Mouse (Mus musculus): ENCODE results near the gene Bbox1.

Bbox1 gene

DNA sequence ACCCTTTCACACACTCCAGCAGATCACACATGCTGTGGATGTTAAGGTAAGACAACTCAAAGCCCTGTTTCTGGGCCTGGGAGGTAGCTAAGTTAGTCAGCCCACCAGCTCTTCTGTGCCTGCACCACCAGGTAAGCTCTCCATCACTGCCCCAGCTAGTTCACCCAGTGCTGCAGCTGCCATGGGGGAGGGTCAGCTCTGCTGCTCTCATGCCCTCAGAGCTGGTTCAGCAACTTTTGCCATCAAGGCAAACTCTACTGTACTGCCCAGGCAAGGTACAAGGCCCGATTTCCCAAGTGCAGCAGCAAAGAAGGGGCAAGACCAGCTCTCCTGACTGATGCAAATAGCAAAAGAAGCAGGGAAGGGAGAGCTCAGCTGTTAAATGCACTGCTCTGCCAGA, 93.9 kb downstream of the Bbox1 start:
- H3K36me3 ChIP-seq (ENCODE audit: control insufficient read depth, insufficient read depth, low read length, poor library complexity, severe bottlenecking), result no peaks in the 10 kb centered on the region
- no peak for DNase-seq (ENCODE audit: low read depth, low spot score)

DNA sequence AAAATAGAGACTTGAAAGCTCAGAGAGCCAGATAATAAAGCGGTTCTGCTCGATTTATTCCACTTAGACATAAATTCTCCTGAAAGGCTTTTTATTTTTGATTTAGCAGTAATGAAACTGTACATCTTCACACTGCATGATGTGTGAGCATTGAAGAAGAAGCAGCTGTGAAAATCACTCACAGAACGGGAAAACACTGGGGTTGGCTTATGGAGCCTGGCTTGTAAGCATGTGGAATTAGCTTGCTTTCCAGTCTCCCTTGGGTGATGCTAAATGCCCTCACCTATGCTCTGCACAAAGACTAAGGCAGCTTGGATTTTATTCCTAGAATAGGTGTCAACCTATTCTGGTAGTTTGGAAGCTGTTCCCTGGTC, 98.7 kb downstream of the Bbox1 start:
- no peaks in the 10 kb centered on the region for H3K27me3 ChIP-seq (ENCODE audit: control insufficient read depth, insufficient read depth, low read length, poor library complexity, severe bottlenecking)
- no peaks in the 10 kb centered on the region for H3K36me3 ChIP-seq (ENCODE audit: control insufficient read depth, insufficient read depth, low read length, poor library complexity, severe bottlenecking)
- no peak for DNase-seq (ENCODE audit: low read depth, low spot score)

More for the DNA sequence above, 93.9 kb downstream of the Bbox1 start:
- H3K27me3 ChIP-seq (ENCODE audit: control insufficient read depth, insufficient read depth, low read length, poor library complexity, severe bottlenecking), result no peaks in the 10 kb centered on the region

DNA sequence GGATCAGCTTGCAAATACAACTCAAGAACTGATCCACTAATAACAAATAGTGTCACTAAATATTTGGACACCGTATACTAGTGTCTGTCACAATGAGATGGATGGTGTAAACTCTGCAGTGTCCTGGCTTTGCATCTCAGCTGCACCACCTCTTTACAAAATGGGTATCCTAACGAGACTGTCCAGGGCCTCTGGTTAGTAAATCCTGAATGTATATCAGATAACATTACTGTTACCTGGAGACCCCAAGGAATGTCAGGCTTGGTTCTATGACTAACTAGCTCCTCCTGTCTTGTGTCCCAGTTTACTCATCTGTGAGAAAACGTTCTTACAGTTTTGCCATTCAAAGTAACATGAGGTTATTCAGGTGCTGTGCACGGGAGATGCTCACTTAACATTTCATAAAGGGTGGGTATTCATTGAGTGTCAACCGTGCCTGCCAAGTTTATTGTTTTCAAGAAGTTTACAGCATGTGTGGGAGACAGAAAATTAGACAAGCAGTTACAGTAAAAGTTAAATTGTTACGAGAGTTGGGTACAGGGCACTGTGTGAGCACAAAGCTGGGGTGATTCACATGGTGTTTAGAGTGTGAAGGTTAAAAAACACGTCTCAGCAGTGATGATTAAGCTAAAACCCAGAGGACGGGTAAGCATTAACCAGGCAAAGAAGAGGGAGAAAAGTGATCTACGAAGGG, 99.2 kb downstream of the Bbox1 start:
- H3K36me3 ChIP-seq (ENCODE audit: control insufficient read depth, insufficient read depth, low read length, poor library complexity, severe bottlenecking), result no peaks in the 10 kb centered on the region
- H3K27me3 ChIP-seq (ENCODE audit: control insufficient read depth, insufficient read depth, low read length, poor library complexity, severe bottlenecking), result no peaks in the 10 kb centered on the region
- no peak for DNase-seq (ENCODE audit: low read depth, low spot score)

DNA sequence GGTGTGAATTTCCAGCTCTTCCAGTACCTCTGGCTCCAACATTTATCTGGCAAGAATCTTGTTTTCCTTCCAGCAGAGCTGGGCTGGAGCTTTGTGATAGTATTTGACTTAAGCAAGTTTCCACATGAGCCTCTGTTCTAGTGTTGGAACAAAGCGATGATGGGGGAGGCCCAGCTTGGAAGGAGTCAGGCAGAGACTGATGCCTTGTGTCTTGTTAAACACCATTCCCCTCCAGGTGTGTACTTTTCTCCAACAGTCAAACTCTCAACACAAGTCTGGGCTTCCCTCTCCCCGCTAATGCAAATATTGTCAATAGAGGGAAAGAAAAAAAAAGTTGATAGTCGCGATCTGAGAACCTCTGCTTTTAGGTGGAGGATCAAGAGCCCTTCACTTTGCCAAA, 100.1 kb downstream of the Bbox1 start:
- no peaks in the 10 kb centered on the region for H3K27me3 ChIP-seq (ENCODE audit: control insufficient read depth, insufficient read depth, low read length, poor library complexity, severe bottlenecking)
- no peaks in the 10 kb centered on the region for H3K36me3 ChIP-seq (ENCODE audit: control insufficient read depth, insufficient read depth, low read length, poor library complexity, severe bottlenecking)
- no peak for DNase-seq (ENCODE audit: low read depth, low spot score)

Measured in splenic B cell, adult 2 months (primary cell).